Mouse (Mus musculus) left cerebral cortex, adult 2 months (tissue): ENCODE results near the gene Tspo2. TPM values are rescaled to one million over a fixed set of nuclear protein-coding genes. Genes with fewer than 3 reads are reported as not detected.

ENCODE experiments used
- DNase-seq, 2 experiments: peaks; one replicate each; pipeline ENCODE4 v3.0.0; 2021 to 2022; ENCODE audit warnings: low spot score in 2 of 2, mixed read lengths in 1 of 2; ENCODE audit errors: extremely low spot score in 1 of 2
- H3K27ac ChIP-seq: fragments of 200-600 bp; 2 replicates; pipeline ENCODE4 v1.8.1; 2022
- H3K4me3 ChIP-seq: fragments of 200-600 bp; 2 replicates; pipeline ENCODE4 v1.8.1; 2022
- CTCF ChIP-seq: fragments of 200-600 bp; IDR thresholded peaks from 2 replicates; pipeline ENCODE4 v1.8.1; 2022; ENCODE audit warnings: antibody characterized with exemption, mild to moderate bottlenecking, moderate library complexity
- intact Hi-C: fragments of 180-260 bp; cut with DNase I; formaldehyde crosslinking; loops from one replicate; pipeline ENCODE4 v1.15.1; 2025
- total RNA-seq, 2 experiments: library from RNA; stranded (reverse); gene quantifications; 2 replicates each; pipeline ENCODE4 v1.2.3; 2021

The Tspo2 gene
- total RNA-seq, 2 experiments from 2014 or later = not detected

DNA sequence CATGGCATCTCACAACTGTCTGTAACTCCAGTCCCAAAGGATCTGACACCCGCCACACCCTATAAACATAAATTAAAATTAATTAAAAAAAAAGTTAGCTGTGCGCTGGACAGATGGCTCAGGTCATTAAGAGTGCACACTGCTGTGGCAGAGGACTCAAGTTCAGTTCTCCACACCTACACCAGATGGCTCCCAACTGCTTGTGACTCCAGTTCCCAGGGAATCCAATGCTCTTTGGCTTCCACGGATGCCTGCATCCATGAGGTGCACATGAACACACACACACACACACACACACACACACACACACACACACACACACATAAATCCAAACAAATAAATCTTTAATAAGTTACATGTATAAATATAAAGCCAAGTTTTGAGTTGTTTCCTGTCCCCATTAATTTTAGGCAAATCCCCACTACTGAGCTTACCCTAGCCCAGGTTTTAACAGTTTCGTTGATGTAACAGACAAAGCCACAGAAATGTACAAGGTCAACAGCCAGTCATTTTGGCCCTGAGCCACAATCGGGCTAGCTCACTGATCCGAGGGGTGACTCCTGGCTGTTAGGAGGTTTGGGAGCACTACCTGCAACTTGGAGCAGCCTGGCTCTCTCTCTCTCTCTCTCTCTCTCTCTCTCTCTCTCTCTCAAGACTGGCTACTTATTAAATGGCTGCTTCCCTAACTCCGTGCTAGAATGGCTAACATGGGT is 8.4 kb downstream of the Tspo2 start:
- DNase-seq = no peak
- TF ChIP-seq CTCF = no peak
- intact Hi-C loops = no loop called here
- Histone ChIP-seq H3K4me3 (no peak overlapping the region), H3K27ac (no peak overlapping the region)

DNA sequence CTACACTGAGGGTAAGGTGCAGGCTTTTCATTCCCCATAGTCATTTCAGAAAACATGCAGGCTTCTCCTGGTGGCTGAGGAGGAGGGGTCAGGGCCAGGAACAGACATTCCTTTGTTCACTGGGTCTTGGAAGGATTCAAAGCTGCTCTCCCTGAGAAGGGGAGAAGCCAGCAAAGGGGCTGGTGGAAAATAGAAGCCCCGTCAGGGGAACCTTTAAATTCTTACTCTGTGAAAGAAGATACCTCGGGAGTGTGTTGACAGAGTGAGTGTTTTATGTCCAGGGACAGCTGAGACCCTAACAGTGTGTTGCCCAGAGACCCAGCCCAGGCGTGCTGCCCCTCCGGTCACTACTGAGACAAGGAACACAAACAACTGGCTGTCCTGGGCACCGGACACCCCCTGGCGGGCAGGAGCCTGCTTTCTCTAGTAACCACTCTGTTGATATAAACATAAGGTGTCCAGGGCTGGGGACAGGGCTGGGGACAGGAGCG is 13.9 kb downstream of the Tspo2 start:
- intact Hi-C loops = no loop called here
- TF ChIP-seq CTCF = no peak; the same call in 1 of the 2 replicates
- H3K27ac ChIP-seq = no peak overlapping the region
- H3K4me3 ChIP-seq = no peak overlapping the region
- no peak for DNase-seq

DNA sequence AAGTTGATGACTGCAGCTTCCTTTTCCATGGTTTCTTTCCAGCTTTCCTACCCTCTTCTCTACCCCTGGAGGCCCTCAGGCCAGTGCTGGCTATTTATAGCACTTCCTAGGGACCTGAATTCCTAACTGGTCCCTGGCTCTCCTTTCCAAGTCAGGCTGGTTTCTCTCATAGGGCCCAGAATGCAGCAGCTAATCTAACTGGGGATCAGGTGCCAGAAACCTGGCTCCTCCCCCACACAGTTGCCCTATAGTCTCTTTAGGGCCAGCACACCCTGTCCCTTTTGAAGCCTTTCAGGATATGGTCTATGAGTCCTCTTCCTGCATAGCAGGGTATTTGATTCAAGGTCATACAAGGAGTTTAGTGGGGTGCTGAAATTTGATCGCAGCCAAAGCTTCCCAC is 14.8 kb downstream of the Tspo2 start:
- no peak for TF ChIP-seq CTCF
- H3K4me3 ChIP-seq = no peak overlapping the region
- intact Hi-C loops = no loop called here
- DNase-seq = no peak
- no peak overlapping the region for H3K27ac ChIP-seq

DNA sequence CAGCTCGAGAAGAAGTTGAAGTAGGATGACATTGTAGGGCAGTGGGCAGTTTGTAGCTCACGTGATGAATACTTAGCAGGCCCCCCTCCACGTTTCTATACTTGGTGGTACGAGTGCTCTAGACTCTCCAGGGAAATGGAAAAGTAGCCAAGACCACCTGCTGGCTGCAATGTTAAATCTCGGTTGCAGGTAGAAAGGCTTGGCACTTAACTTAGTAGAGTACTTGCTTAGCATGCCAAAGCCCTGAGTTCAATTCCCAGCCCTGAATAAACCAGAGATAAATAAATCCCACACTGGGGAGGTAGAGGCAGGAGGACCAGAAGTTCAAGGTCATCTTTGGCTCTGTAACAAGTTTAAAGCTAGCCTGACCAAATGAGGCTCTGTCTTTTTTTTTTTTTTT is 16.8 kb downstream of the Tspo2 start:
- TF ChIP-seq CTCF = no peak

DNA sequence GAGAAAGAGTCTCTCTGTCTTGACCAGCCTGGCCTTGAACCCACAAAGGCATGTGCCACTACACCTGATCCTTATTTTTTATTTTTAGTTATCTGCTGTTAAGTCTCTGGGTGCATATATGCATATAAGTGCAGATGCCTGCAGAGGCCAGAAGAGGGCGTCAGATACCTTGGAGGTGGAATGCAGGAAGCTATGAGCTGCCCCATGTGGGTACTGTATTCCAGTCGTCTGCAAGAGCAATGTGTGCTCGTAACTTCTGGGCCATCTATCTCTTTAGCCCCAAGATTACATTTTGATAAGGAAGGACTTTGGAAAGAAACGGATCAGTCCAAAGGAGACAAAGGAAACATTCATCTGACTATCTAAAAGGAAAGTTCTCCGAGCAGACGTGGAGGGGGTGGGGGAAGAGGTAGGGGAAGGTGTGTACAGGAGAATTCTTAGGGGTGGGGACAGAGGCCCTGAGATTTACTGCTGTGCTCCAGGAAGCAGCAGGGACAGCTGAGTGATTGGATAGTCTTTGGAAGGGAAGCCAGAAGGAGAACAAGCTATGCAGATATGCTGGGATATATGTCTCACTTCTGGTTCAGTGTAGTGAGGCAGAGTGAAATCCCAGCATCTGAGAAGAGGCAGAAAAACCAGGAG is 17.5 kb downstream of the Tspo2 start:
- no peak for DNase-seq
- H3K4me3 ChIP-seq = no peak overlapping the region
- no peak overlapping the region for H3K27ac ChIP-seq
- intact Hi-C loops = no loop called here
- TF ChIP-seq CTCF = peak; percentile 9

More for the DNA sequence above, 16.8 kb downstream of the Tspo2 start:
- intact Hi-C loops = no loop called here
- Histone ChIP-seq H3K4me3 (no peak overlapping the region), H3K27ac (no peak overlapping the region)
- DNase-seq = no peak

DNA sequence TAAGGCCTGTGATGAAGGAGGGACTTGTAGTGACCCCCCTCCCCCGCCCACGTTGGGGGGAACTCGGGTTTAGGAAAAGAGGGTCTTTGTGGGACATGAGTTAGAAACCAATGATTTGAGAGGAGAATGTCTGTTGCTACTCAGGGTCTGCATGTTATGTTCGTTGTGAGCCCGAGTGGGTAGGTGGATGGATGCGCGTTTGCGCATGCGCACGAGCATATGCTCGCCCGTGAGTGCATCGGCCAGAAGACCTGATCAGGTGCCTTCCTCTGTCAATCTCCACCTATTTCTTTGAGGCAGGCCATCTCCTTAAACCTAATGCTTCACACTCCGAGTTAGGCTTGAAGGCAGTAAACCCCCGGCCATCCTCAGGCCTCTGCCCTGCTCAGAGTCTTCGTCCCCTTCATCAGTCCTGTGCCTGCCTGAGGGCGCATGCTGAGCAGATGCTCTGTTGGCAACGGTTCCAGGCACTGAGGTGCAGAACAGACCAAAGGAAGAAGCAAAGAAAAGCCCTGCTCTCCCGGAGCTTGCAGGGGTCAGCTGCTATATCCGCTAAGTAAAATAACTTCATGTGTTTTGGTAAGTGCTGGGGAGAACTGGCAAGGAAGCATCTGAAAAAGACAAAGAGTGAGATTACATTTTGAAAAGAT is 18.2 kb downstream of the Tspo2 start:
- Histone ChIP-seq H3K4me3 (no peak overlapping the region), H3K27ac (no peak overlapping the region)
- intact Hi-C loops = no loop called here
- no peak for TF ChIP-seq CTCF
- no peak for DNase-seq

DNA sequence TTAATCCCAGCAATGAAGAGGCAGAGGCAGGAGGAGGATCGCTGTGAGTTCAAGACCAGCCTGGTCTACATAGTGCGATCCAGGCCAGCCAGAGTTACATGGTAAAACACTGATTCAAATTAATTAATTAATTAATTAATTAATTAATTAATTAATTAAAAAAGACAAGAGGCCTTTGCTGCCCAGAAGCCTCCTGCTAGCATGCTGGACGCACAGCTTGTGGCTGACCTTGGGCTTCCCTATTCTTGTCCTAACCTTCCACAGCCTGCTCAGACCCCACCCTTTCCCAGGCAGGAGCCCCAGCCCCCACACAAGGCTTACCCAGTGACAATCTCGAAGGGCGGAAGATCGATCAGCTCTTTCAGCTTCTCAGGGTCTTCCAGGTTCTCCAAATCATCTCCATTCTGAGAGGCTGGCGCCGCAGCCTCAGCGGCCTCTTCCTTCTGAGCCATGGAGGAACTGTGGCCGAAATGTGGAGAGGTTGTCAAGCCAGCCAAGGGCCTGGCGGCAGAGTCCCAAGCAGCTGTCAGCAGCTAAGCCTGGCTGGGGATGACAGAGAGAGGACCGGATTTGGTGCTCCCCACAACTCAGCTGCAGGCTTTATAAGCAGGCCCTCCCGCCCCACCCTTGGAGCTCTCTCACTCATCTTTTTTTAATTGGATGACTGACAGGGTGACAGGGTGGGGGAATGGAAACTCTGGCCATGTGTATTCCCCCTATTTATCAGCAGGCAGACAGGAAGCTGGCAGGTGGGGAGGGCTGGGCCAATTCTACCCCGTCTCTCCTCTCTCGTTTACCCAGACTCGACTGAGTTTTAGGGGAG is 19.0 kb downstream of the Tspo2 start, which contains the start of gene Apobec2:
Gene Apobec2, minus strand, starts transcription at position 773 of the 823 bp plus-strand sequence.
- DNase-seq = no peak
- no peak within 1 kb of the TSS for H3K27ac ChIP-seq
- intact Hi-C loops = no loop called here
- no peak within 1 kb of the TSS for H3K4me3 ChIP-seq
- no peak for TF ChIP-seq CTCF

DNA sequence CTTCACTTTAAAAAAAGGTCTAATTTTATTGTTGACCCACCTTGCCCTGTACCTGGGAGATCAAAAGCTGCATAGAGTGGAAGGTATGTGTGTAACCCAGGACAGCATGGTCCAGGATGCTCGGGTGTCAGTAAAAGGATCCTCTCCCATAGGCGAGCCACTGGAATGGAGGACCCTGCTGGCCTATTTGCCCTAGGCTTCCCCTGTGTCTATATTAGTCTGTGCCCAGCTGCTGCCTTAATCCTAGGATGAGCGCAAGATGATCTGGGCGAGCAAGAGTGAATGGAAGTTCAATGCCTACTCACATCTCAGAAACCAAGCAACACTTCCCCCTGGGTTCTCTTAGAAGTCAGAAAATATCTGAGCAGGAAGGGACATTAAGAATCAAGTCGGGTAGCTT is 20.3 kb downstream of the Tspo2 start:
- intact Hi-C loops = no loop called here
- no peak for DNase-seq
- no peak overlapping the region for H3K27ac ChIP-seq
- no peak overlapping the region for H3K4me3 ChIP-seq
- no peak for TF ChIP-seq CTCF

DNA sequence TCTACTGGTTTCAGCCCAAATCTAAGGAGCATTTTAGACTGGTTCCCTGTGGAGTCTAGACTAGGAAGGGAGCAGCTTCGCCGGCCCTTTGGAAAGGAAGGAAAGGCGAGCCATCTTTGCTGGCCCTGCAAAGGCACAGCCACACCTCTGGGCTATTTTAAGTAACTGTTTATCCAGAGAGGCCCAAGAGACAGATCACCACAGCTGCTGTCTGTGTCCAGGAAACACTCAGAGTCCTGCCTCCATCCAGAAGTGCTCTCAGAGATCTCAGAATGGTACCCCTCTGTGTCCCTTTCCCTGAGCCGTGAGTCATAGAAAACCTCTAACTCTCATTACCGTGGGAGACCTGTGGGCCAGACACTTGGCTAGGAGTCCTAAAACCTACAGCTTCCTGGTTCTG is 20.9 kb downstream of the Tspo2 start:
- H3K4me3 ChIP-seq = no peak overlapping the region

DNA sequence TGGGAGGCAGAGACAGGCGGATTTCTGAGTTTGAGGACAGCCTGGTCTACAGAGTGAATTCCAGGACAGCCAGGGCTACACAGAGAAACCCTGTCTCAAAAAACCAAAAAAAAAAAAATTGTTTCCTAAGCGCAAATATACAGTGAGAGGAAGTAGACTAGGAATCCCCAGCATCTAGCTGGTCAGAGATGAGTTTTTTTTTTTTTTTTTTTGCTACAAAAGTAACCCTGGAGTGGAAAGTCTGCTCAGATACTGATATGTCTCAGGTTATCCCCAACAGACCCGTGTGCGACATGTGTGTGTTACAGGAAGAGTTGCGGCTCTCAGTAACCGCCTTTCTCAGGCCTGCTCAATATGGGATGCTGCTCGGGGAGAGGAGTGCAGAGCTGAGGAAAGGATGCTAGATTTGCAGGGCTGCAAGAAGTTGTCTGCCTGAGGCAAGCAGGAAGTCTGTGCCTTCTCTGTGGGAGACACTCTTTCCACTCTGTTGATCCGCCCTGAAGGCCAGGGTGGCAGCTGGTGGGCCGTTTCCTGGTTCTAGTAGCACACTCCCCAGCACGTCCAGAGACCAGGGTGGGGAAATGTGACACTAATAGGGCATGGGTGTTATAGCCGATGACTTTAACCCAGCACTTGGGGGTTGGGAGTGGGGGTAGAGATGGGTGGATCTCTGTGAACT is 23.3 kb downstream of the Tspo2 start:
- intact Hi-C loops = no loop called here
- TF ChIP-seq CTCF = no peak
- Histone ChIP-seq H3K27ac (no peak overlapping the region), H3K4me3 (no peak overlapping the region)
- no peak for DNase-seq

More for the DNA sequence above, 20.9 kb downstream of the Tspo2 start:
- no peak for DNase-seq
- no peak overlapping the region for H3K27ac ChIP-seq
- TF ChIP-seq CTCF = no peak
- intact Hi-C loops = no loop called here
